Mouse (Mus musculus) midbrain, embryonic 12.5 days (tissue): ENCODE measurements around the gene Fmo4. TPM values are rescaled to one million over a fixed set of nuclear protein-coding genes. Genes with fewer than 3 reads are reported as not detected.
"Not testable (repeated sequence)": the region's sequence is repeated elsewhere in the genome, so short reads cannot be mapped to it uniquely, and the experiment has no call there.

Source experiments
- ATAC-seq: fragments of 200-750 bp; cut with Nextera tagmentation; 2 replicates; pipeline ENCODE4 v1.8.0; 2017; ENCODE audit warnings: low read depth, moderate TSS enrichment, moderate library complexity; ENCODE audit not compliant: low FRiP score
- H3K27ac ChIP-seq: fragments of 300-500 bp; sonication (generic); replicated peaks from 2 replicates; pipeline ENCODE4 v1.5.1; 2016; ENCODE audit warnings: mild to moderate bottlenecking
- H3K27me3 ChIP-seq: fragments of 300-500 bp; sonication (generic); 2 replicates; pipeline ENCODE4 v1.6.1; 2016; ENCODE audit warnings: mild to moderate bottlenecking
- H3K36me3 ChIP-seq: fragments of 300-500 bp; sonication (generic); 2 replicates; pipeline ENCODE4 v1.6.1; 2016
- H3K4me1 ChIP-seq: fragments of 300-500 bp; sonication (generic); 2 replicates; pipeline ENCODE4 v1.6.1; 2016
- H3K4me2 ChIP-seq: fragments of 300-500 bp; sonication (generic); replicated peaks from 2 replicates; pipeline ENCODE4 v1.6.1; 2016; ENCODE audit warnings: mild to moderate bottlenecking, moderate library complexity
- H3K4me3 ChIP-seq: fragments of 300-500 bp; sonication (generic); 2 replicates; pipeline ENCODE4 v1.5.1; 2016; ENCODE audit warnings: mild to moderate bottlenecking
- H3K9ac ChIP-seq: fragments of 300-500 bp; sonication (generic); replicated peaks from 2 replicates; pipeline ENCODE4 v1.6.1; 2016; ENCODE audit warnings: mild to moderate bottlenecking, moderate library complexity
- H3K9me3 ChIP-seq: fragments of 300-500 bp; sonication (generic); 2 replicates; pipeline ENCODE4 v1.6.1; 2016; ENCODE audit warnings: mild to moderate bottlenecking
- WGBS: fragments of 180-500 bp; shearing (Covaris S2); methylation state at CpG from one replicate; pipeline ENCODE4 v1.1.7; 2016; 5-methylcytosine and 5-hydroxymethylcytosine counted together
- polyA plus RNA-seq: library from polyadenylated mRNA; unstranded; fragments of >200 nt; fragmentation: Nextera tagmentation; extraction: Ambion mirVana; gene quantifications from 2 replicates; pipeline ENCODE4 v1.2.1, GENCODE M21; 2016

Fmo4 gene
- polyA plus RNA-seq, 1 experiment from 2014 or later: 0.18 TPM

GRCm38 (mm10) chr1:162783669-162784248, 30.0 kb downstream of the Fmo4 start:
- no peak for ATAC-seq
- WGBS: 68% methylated on average over 7 of the region's 7 CpGs
- Histone ChIP-seq H3K4me2 (no peak overlapping the region), H3K27ac (no peak overlapping the region), H3K36me3 (no peaks in the 10 kb centered on the region), H3K4me1 (no peaks in the 10 kb centered on the region), H3K9ac (no peak overlapping the region), H3K4me3 (no peak overlapping the region), H3K27me3 (no peaks in the 10 kb centered on the region), H3K9me3 (no peaks in the 10 kb centered on the region)

GRCm38 (mm10) chr1:162781035-162781434, 32.7 kb downstream of the Fmo4 start:
- H3K27me3 ChIP-seq, H3K4me1 ChIP-seq, H3K4me3 ChIP-seq, H3K36me3 ChIP-seq, H3K9ac ChIP-seq, ATAC-seq, H3K27ac ChIP-seq, H3K9me3 ChIP-seq, H3K4me2 ChIP-seq: not testable (repeated sequence)
- WGBS: 87% methylated on average over 2 of the region's 2 CpGs

GRCm38 (mm10) chr1:162777943-162778538, 35.7 kb downstream of the Fmo4 start:
- WGBS: 92% methylated on average over 5 of the region's 5 CpGs
- H3K27me3 ChIP-seq: no peaks in the 10 kb centered on the region

GRCm38 (mm10) chr1:162773661-162774060, 40.1 kb downstream of the Fmo4 start:
- H3K36me3 ChIP-seq: no peaks in the 10 kb centered on the region
- no peak overlapping the region for H3K27ac ChIP-seq
- no peak for ATAC-seq
- H3K4me1 ChIP-seq: no peaks in the 10 kb centered on the region
- no peaks in the 10 kb centered on the region for H3K27me3 ChIP-seq
- H3K9ac ChIP-seq: no peak overlapping the region
- no peak overlapping the region for H3K4me3 ChIP-seq
- 72% methylated on average over 4 of the region's 4 CpGs for WGBS
- H3K4me2 ChIP-seq: no peak overlapping the region
- no peaks in the 10 kb centered on the region for H3K9me3 ChIP-seq

More at GRCm38 (mm10) chr1:162777943-162778538, 35.7 kb downstream of the Fmo4 start:
- Histone ChIP-seq H3K27ac (no peak overlapping the region), H3K4me1 (no peaks in the 10 kb centered on the region), H3K9me3 (no peaks in the 10 kb centered on the region), H3K4me3 (no peak overlapping the region), H3K9ac (no peak overlapping the region), H3K36me3 (no peaks in the 10 kb centered on the region), H3K4me2 (no peak overlapping the region)
- no peak for ATAC-seq

GRCm38 (mm10) chr1:162771617-162772360, 42.0 kb downstream of the Fmo4 start:
- H3K27ac ChIP-seq: no peak overlapping the region
- no peaks in the 10 kb centered on the region for H3K9me3 ChIP-seq
- no peaks in the 10 kb centered on the region for H3K36me3 ChIP-seq
- H3K4me2 ChIP-seq: no peak overlapping the region
- no peak overlapping the region for H3K9ac ChIP-seq
- 70% methylated on average over 4 of the region's 4 CpGs for WGBS
- no peak overlapping the region for H3K4me3 ChIP-seq
- H3K27me3 ChIP-seq: no peaks in the 10 kb centered on the region
- no peaks in the 10 kb centered on the region for H3K4me1 ChIP-seq
- no peak for ATAC-seq

- no peaks in the 10 kb centered on the region for H3K27me3 ChIP-seq
- no peaks in the 10 kb centered on the region for H3K9me3 ChIP-seq
- H3K4me2 ChIP-seq: no peak overlapping the region
- no peaks in the 10 kb centered on the region for H3K4me1 ChIP-seq
- WGBS: 93% methylated on average over 6 of the region's 6 CpGs
- no peak for ATAC-seq
- H3K9ac ChIP-seq: no peak overlapping the region
- H3K4me3 ChIP-seq: no peak overlapping the region
- H3K36me3 ChIP-seq: no peaks in the 10 kb centered on the region
- H3K27ac ChIP-seq: no peak overlapping the region
Observed at GRCm38 (mm10) chr1:162752009-162752408, 61.8 kb downstream of the Fmo4 start.

GRCm38 (mm10) chr1:162749607-162750006, 64.2 kb downstream of the Fmo4 start:
- Histone ChIP-seq H3K36me3 (no peaks in the 10 kb centered on the region), H3K9ac (no peak overlapping the region), H3K9me3 (no peaks in the 10 kb centered on the region), H3K4me3 (no peak overlapping the region), H3K27ac (no peak overlapping the region), H3K4me2 (no peak overlapping the region), H3K4me1 (no peaks in the 10 kb centered on the region), H3K27me3 (no peaks in the 10 kb centered on the region)
- no peak for ATAC-seq
- WGBS: 69% methylated on average over 7 of the region's 7 CpGs

- WGBS: 84% methylated on average over 5 of the region's 5 CpGs
- H3K36me3 ChIP-seq: no peaks in the 10 kb centered on the region
- H3K4me3 ChIP-seq: no peak overlapping the region
- no peaks in the 10 kb centered on the region for H3K27me3 ChIP-seq
- H3K9ac ChIP-seq: no peak overlapping the region
- ATAC-seq: no peak
- H3K4me1 ChIP-seq: no peaks in the 10 kb centered on the region
- no peak overlapping the region for H3K4me2 ChIP-seq
- no peaks in the 10 kb centered on the region for H3K9me3 ChIP-seq
- no peak overlapping the region for H3K27ac ChIP-seq
Observed at GRCm38 (mm10) chr1:162748761-162749160, 65.0 kb downstream of the Fmo4 start.

Other genes starting within 250 kb of the Fmo4 start
- gene Vamp4, start 243.5 kb downstream of the Fmo4 start, polyA plus RNA-seq: 66.0 and 68.8 TPM in 2 replicates
- gene Myoc, start 174.8 kb downstream of the Fmo4 start, polyA plus RNA-seq: not detected in 2 replicates
- gene Myocos, start 155.8 kb downstream of the Fmo4 start, polyA plus RNA-seq: not detected in 2 replicates
- gene Prrc2c, start 73.4 kb downstream of the Fmo4 start, polyA plus RNA-seq: 154 and 171 TPM in 2 replicates
- gene Fmo1, start 52.6 kb upstream of the Fmo4 start, polyA plus RNA-seq: 25.0 and 26.9 TPM in 2 replicates
- 0.15 TPM in 1 of 2 replicates, not detected in the other for gene Fmo2, start 84.8 kb upstream of the Fmo4 start, polyA plus RNA-seq
- gene Fmo6, start 123.5 kb upstream of the Fmo4 start, polyA plus RNA-seq: not detected in 2 replicates
- gene Fmo3, start 170.6 kb upstream of the Fmo4 start, polyA plus RNA-seq: not detected in 2 replicates